Mouse (Mus musculus) T-cell, adult 2 months (primary cell): ENCODE results near the gene Bola1.
"Not testable (repeated sequence)": the region's sequence is repeated elsewhere in the genome, so short reads cannot be mapped to it uniquely, and the experiment has no call there.

Experiments used
- DNase-seq: peaks from one replicate; pipeline ENCODE4 v3.0.0; 2022; ENCODE audit warnings: low spot score

Bola1 gene

DNA sequence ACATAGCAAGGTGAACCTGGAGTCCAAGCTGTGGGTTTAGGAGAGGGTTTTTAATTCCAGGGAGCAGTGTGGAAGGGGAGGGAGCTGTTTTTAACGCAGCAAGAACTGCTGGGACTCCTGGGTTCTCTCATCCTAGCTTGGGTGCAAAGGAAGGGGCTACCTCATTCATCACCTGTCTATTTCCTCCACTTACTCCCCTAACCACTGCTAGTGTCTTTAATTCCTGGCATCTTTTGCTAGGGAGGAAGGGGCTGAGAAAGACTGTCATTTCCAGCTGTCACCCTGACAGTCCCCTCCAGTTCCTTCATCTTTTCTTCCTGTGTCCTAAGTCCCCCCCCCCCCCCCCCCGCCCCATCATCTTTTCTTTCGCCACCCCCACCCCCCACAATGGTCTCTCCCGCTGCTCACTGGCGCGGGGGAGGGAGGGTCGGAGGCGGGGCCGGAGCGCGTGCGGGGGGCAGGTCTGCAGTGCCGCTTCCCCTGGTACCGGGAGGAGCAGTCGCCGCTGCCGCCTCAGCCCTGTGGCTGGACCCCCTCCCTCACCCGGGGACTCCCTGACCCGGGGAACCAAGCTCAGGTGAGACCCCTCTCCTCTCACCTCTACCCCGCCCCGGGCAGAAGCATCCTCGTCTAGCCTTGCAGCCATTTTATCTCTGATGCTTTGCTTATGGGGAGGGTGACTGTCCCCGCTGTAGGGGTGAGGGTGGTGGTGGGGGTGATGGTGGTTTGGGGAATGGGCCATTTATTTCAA lies 38.6 kb downstream of the Bola1 start, which contains the start of gene Sv2a:
TSS of gene Sv2a (plus strand) at position 425 of the 751 bp plus-strand sequence.
- peak; percentile 54 for DNase-seq

DNA sequence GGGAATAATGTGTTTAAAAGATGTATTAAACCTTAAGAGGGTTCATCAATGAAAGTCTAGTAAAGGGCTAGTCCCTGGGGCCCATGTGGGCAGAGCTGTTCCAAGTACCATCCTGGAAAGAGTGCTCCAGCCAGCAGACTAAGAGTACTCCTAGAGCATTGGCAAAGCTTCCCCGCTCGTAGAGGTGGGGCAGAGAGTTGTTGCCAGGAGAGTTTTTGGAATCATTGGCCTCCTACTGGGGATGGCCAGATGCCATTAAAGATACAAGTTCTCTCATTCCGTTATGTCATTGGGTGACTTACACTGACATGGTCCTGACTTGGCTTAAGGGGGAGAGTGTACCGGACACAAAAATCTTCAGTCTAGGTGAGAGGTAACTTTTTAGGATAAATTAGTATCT lies 40.0 kb downstream of the Bola1 start:
- DNase-seq, result no peak

DNA sequence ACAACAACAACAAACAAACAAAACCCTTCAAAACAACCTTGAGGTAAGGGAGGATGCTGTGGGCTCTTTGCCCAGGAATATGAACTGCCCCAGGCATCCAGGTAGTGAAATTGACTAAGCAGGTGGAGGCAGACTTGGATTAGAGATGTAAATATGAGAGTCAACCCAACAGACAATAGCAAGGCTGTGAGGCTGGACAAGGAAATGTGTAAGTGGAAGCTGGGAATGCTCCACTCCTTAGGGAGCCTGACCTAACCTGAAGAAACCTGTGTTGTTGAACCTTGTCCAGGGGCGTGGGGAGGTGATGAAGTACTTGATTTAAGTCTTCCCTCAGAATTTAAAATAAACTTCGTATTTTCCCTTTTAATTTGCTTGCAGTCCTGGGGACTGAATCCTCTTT lies 40.6 kb downstream of the Bola1 start:
- DNase-seq, result no peak

DNA sequence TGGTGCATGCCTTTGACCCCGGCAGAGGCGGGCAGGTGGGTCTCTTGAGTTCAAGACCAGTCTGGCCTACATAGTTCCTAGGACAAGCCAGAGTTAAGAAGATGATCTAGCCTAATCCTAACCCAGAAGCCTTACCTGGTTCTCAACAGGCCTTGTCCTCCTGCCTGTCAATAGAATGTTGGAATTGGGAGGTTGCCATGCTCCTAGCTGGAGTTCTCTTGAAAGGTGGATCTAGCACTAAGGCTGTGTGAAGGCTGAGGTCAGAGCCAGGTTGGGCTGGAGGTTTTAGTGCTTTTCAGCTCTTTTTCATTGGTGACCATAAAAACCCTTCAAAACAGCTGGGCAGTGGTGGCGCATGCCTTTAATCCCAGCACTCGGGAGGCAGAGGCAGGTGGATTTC lies 41.1 kb downstream of the Bola1 start:
- DNase-seq, result no peak

DNA sequence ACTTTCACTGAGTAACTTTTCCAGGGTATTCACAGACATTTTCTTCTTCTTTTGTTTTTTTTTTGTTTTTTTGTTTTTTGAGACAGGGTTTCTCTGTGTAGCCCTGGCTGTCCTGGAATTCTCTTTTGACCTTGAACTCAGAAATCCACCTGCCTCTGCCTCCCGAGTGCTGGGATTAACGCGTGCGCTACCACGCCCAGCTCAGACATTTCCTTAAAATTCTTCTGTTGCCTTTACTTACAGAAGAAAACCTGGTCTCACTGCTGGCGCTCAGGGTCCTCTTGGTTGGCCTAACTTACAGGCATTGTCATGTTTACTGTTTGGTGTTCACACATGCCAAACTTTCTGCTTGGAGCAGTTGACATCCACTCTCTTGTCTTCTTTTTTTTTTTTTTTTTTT lies 44.3 kb downstream of the Bola1 start:
- no peak for DNase-seq

DNA sequence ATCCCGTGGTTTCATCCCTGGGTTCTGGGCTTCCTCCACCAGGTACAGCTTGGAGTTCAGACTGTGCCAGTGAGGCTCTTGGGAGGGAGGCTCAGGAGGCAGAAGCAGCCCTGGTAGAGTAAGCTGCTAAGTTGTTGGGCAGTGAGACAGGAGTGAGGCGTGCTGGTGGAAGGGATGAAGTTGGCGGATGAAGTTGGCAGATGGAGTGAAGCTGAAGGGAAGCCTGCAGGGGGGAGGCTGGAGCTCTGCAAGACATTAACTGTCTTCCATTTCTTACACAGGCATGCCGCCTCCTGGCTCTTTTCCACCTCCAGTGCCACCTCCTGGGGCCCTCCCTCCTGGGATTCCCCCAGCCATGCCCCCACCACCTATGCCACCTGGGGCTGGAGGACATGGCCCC lies 45.5 kb downstream of the Bola1 start:
- not testable (repeated sequence) for DNase-seq

DNA sequence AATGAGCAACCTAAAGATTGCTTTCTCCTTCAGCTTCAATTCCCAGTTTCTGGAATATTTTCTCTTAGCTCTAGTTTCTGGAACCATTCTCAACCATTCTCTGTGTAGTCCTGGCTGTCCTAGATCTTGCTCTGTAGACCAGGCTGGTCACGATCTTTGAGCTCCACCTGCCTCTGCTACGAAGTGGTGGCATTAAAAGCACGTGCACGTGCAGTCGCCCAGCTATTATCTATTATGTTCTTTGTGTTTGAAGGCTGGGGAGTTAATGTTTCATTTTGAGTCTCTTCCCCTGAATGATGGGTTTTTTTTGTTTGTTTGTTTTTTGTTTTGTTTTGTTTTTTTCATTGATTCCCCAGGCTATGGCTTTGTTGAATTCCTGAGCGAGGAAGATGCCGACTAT lies 46.3 kb downstream of the Bola1 start:
- no peak for DNase-seq

DNA sequence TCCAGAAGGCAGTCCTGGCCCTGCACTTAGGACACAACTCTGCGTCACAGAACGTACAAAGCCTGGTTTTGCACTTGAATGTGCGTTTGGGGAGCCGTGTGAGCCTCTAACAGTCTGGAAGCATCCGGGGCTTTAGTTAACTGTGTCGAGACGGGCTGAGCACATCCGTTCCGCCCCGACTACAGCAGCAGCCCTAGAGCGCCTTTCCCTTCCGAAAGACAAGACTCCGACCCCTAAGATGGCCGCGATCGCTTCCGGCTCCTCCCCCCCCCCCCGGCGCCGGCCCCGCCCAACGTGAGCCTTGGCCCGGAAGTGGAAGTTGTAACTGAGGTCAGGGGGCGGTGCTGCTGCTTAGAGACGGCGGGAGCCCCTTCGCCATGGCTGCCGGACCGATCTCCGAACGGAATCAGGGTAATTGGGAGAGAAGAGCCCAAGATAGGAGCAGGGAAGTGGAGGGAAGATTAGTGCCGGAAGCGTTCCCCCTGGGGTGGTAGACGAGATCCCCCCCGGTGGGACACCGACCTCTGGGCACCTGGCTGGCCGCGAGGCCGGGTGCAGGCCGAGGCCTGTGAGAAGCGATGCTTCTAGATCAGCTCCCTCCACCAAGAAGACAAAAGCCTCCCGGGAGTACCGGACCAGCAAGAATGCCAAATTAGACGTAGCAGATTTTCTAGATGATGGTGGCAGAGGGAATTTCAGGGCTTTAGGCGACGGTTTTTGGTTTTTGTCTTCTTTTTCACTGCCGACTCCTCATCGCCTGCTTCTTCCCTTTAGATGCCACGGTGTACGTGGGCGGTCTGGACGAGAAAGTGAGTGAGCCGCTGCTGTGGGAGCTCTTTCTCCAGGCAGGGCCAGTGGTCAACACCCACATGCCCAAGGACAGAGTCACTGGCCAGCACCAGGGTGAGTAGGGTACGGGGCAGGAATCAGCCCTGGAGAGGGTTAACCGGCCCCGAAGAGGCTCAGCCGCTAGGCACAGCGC lies 47.0 kb downstream of the Bola1 start, which contains the start of gene Sf3b4:
TSS of gene Sf3b4 (plus strand) at position 136 of the 982 bp plus-strand sequence.
- DNase-seq, result peak; percentile 92

DNA sequence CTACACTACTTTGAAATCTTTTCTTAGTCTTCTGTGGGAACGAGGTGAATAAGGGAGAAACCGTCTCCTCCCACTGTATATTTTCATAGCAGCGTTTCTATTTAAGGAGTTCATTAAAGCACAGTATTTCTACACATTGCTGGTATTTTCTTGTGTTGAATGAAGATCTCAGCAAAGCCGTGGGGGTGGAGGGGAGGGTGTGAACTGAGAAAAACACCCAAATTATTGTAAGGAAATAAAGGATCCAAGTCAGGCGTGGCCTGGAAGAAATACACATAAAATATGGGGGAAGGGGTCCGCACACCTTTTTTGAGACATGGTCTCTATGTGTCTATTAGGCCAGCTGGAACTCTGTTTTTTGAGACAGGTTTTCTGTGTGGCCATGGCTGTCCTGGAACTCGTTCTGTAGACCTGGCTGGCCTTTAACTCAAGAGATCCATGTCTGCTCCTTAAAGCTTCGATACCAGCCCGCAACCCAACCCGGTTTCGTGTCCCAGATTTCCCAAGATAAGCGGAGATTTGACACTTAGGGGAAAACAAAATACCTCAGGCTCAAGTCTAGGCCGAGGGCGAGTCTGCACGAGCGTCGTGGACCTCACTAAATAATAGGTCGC lies 47.8 kb downstream of the Bola1 start:
- DNase-seq, result no peak

DNA sequence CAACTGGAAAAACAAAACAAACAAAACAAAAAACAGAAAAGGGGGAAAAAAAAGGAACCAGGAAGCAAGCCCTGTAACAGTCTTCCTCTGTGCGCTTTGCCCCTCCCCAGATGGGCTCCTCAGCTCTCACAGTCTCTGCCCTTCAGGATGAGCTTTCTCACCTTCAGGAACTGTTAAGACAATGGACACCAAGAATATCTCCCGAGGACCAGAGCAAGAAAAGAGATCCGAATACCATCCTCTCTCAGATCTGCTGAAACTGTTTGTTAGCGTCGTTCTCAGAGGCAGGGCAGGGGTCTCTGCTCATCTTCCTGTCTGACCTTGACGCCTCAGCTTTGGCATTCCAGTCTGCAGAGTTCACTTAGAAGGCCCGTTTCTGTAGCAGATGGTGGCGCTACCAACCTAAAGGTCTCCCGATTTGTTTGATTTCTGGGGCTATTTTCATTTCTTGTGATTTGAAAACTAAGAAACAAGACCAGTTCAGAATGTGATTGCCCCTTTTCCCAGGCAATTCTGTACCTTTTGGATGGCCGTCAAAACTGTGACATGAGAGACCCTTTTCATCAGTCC lies 48.4 kb downstream of the Bola1 start:
- DNase-seq, result no peak

DNA sequence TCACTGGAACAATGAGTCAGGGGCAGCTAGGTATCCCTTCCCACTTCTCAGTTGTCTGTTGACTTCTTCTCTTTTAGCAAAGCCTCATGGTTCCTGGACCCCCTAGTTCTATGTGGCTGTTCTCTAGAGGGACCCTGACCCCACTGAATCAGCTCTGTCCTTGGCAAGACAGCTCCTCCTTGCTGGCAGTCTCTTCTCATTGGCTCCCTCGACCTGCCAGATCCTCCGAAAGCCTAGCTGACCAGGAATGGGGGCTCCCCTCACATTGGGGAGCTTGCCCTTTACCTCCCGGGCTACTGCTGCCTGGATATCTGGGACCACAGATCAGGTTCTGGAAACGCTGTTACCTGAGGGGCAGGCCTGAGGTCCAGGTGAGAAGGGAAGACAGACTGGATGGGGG lies 49.2 kb downstream of the Bola1 start:
- no peak for DNase-seq

DNA sequence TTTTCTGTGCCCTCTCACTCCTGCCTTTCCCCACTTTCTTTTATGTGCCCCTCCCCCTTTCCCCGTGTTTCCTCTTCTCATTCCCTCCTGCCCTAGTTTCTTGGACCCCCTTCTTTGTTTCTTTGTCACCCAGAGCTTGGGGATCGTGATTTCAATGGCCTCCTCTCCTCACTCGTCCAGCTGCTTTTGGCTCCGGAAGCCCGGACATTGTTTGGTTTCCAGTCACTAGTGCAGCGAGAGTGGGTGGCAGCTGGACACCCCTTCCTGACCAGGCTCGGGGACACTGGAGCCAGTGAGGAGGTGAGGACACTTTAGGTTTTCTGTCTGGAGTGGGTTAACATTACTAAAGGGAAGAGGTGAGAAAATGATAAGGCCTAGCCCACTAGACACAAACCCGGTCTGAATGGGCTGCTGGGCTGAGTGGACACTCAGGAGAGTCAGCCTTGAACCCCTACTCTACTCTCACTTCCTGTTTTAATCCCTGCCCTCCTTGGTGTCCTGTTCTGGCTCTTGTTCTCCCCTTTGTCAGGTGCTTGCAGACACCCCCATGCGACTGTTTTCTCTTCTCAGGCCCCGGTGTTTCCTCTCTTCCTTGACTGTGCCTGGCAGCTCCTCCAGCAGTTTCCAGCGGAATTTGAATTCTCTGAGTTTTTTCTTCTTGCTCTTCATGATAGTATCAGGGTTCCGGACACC lies 50.9 kb downstream of the Bola1 start:
- DNase-seq, result no peak

DNA sequence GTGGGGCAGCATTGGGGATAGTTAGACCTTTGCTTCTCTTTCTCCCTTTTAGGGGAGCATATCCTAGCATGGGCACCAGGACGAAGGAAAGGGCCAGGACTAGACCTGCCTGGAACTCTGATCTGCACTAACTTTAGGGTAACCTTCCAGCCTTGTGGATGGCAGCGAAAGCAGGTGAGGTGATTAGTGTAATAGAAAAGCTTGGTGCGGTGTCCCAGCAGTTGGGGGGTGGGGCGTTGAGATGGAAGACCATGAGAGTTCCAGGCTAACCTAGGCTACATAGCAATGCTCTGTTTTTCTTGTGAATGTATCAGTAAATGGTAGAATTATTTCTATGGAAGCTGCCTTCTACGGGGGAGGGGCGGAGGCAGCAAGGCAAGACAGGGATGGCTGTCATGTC lies 56.5 kb downstream of the Bola1 start:
- DNase-seq, result no peak

DNA sequence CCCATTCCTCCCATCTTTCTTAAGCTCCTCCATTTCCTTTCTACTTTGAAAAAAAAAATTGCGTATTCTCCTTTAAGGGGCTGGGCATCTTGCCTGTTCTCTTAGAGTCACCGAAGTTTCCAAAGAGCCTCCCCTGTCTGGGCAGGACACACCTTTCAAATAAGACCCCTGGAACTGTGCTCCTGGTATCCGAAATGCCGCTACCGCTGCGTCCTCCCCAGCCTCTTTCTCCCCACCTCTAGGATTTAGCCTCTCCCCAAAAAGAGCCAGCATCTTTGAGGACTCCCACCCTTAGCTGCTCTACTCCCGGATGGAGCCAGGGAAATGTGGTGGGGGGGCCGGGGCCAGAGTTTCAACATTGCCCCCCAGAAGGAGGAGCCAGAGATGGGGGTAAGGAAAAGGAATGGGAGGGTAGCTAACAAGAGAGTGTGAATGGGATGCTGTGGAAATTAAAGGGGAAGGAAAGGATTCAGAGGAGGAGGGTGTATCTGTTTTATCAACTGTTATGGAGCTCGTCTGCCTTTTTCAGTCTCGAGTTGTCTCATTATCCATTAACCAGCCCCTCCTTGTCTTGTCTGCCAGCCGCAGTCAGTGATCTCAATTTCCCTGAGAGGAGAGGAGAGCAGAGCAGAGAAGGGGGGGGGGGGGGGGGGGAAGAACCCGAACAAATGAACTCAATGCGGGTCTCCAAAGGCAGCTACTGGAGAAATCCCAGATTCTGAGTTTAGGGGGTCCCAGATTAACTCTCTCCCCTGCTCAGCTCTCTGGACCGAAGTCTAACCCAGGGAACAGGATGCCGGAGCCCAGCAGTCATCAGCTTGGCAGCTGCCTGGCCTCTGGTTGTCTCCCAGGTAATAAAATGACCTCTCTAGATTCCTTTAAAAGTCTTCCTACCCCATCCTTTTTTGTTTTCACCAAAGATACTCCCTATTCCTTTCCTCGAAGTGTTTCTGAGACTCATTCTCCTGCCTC lies 57.4 kb downstream of the Bola1 start, which contains the start of gene Mtmr11:
TSS of gene Mtmr11 (plus strand) at position 136 of the 972 bp plus-strand sequence.
- DNase-seq, result no peak

DNA sequence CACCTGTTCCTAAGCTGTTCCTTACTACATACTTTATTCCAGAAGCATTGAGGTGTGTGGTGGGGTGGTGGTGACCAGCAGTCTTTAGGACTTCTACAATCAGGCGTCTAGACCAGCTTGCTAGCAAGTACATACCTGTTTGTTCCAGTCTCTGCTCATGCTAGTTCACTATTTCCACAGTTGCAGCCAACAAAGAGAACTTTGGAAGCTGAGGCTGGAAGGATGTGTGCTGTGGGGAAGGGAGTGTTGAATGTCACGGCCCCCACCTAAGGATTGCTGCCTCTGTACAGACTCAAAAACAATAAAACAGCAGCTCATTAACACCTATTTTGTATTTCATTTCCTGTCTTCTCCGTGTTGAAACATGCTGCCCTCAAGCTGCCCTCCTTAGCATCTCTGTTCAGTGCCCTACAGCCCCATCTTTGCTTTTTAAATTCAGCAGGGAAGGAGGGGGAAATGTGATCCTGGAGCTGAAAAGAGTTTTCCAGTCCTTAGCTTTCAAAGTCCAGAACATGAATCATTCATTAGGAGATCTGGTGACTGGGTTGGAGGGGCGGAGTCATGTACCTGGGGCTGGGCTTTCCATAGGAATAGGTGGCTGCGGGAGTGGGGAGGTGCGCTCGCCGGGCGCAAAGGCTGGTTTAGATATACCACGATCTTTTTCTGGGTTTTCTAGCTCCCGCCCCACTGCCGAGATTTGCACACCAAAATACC lies 58.5 kb downstream of the Bola1 start:
- no peak for DNase-seq

DNA sequence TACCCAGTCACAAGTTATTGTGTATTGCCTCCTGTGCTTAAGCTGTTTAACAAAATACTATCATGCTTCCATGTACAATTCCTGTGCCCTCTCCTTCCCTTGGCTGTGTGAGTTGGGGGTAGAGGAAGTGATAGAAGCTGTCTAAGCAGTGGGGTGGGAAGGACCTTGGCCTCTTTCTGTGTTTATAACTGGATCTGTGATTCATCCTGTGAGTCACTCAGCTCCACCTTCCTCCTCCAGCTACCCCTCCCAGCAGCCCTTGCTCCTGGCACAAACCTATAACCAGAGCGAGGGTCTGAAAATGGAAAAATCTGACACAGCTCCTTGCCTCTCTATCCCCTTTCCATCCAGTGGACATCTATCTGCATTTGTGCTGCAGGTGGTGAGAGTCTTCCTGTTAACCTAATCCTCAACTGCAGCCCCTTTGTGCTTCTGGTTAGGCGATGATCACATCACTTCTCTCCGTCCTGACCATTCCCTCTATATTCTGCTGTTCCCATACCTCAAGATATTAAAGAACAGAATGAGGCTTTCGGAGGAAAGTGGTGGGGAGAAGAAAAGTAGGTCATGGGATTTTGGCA lies 59.2 kb downstream of the Bola1 start:
- DNase-seq, result no peak

DNA sequence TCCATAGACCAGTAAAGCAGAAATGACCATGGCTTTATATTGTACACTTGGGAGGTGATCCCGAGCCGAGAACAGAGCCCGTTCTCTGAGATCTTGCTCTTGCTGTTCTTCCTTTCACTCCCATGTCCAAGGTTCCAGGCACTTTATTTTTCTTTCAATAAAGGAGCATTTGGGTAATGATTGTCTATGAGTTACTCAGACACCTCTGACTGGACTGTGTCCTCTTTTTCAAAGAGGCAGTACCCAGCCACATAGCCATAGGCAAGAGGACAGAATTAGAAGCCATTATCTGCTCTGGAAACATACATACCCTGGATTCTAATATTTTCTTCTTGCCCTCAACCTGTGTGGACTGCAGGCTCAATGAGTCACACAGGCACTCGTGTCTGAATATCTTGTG lies 59.7 kb downstream of the Bola1 start:
- DNase-seq, result no peak

DNA sequence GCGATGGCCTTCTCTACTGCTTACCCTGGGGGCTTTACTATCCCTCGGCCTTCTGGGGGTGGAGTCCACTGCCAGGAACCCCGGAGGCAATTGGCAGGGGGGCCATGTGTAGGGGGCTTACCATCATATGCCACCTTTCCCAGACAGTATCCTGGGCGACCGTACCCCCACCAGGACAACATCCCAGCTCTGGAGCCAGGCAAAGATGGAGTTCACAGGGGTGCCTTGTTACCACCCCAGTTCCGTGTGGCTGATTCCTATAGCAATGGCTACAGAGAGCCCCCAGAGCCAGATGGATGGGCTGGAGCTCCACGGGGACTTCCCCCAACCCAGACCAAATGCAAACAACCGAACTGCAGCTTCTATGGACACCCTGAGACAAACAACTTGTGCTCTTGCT lies 64.0 kb downstream of the Bola1 start:
- DNase-seq, result no peak

DNA sequence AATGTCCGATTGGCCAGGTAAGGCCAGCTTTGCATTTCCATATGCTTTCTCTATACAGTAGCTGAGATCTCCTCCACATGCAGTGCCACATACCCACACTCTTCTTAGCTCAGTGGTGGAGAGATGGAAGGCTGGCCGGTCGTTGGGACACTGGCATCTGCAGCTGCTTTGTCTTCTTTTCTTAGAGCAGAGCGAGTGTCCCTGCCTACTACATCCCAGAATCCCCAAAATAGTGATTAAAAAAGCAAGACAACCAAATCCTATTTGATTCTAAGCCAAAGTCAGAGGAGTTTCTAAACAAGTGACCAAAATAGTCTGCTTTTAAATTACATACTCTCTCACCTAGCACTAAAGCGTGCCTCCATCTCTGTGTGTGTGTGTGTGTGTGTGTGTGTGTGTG lies 66.9 kb downstream of the Bola1 start:
- no peak for DNase-seq
